Mouse (Mus musculus) thymus, adult 2 months (tissue): ENCODE results near the gene Cacna1d. TPM values are rescaled to one million over a fixed set of nuclear protein-coding genes. Genes with fewer than 3 reads are reported as not detected.

Experiments used
- DNase-seq: peaks from one replicate; pipeline ENCODE4 v3.0.0; 2021
- H3K27ac ChIP-seq: fragments of 200-500 bp; 2 replicates; pipeline ENCODE4 v1.5.1; 2012; ENCODE audit warnings: low read length, control low read depth; ENCODE audit not compliant: control insufficient read depth, insufficient read depth
- H3K27me3 ChIP-seq: fragments of 200-500 bp; 2 replicates; pipeline ENCODE4 v1.6.1; 2012; ENCODE audit warnings: mild to moderate bottlenecking, low read length, moderate library complexity, mixed read lengths; ENCODE audit not compliant: control insufficient read depth, insufficient read depth
- H3K36me3 ChIP-seq: fragments of 200-500 bp; 2 replicates; pipeline ENCODE4 v1.6.1; 2012; ENCODE audit warnings: mild to moderate bottlenecking, low read length, moderate library complexity; ENCODE audit not compliant: control insufficient read depth, insufficient read depth
- H3K4me1 ChIP-seq: fragments of 200-500 bp; replicated peaks from 2 replicates; pipeline ENCODE4 v1.6.1; 2012; ENCODE audit warnings: low read length; ENCODE audit not compliant: control insufficient read depth, insufficient read depth
- H3K4me3 ChIP-seq: fragments of 200-500 bp; 2 replicates; pipeline ENCODE4 v1.5.1; 2012; ENCODE audit warnings: mild to moderate bottlenecking, low read length, control low read depth, moderate library complexity; ENCODE audit not compliant: control insufficient read depth, insufficient read depth
- CTCF ChIP-seq: fragments of 200-500 bp; IDR thresholded peaks from 2 replicates; pipeline ENCODE4 v1.5.1; 2012; ENCODE audit warnings: mild to moderate bottlenecking, control low read depth, low read length, moderate library complexity, borderline replicate concordance; ENCODE audit not compliant: control insufficient read depth, poor library complexity, insufficient read depth; ENCODE audit errors: extremely low read depth
- POLR2A ChIP-seq: fragments of 200-500 bp; IDR thresholded peaks from 2 replicates; pipeline ENCODE4 v1.6.1; 2012; ENCODE audit warnings: mild to moderate bottlenecking, low read length, control low read depth, moderate library complexity; ENCODE audit not compliant: control insufficient read depth, poor library complexity, insufficient read depth; ENCODE audit errors: extremely low read depth
- WGBS: fragments of 180-500 bp; shearing (Covaris S2); methylation state at CpG from one replicate; pipeline ENCODE4 v1.1.7; 2018; 5-methylcytosine and 5-hydroxymethylcytosine counted together
- polyA plus RNA-seq: library from polyadenylated mRNA; depleted of rRNA; stranded (reverse); fragments of >200 nt; gene quantifications from 2 replicates; pipeline ENCODE4 v1.2.3, GENCODE M21; 2012

The Cacna1d gene
- polyA plus RNA-seq, 1 experiment = 2.2 TPM

- H3K4me1 ChIP-seq = peaks cover 35% of the 10 kb centered on the region
- no peak for TF ChIP-seq CTCF
- TF ChIP-seq POLR2A = no peak
- no peaks in the 10 kb centered on the region for H3K27me3 ChIP-seq
- no peak overlapping the region for H3K4me3 ChIP-seq
- DNase-seq = no peak
- H3K27ac ChIP-seq = peak overlapping the region; percentile 84
- H3K36me3 ChIP-seq = no peaks in the 10 kb centered on the region
- 53% methylated on average over 12 of the region's 12 CpGs for WGBS
Measured at GRCm38 (mm10) chr14:30172821-30173755, 318.2 kb downstream of the Cacna1d start.

GRCm38 (mm10) chr14:30171593-30171992 is 319.7 kb downstream of the Cacna1d start:
- H3K4me3 ChIP-seq = no peak overlapping the region
- 78% methylated on average over 6 of the region's 6 CpGs for WGBS
- peaks cover 35% of the 10 kb centered on the region for H3K4me1 ChIP-seq
- no peaks in the 10 kb centered on the region for H3K27me3 ChIP-seq
- no peak for DNase-seq
- no peaks in the 10 kb centered on the region for H3K36me3 ChIP-seq
- TF ChIP-seq CTCF (no peak), POLR2A (no peak)
- no peak overlapping the region for H3K27ac ChIP-seq

GRCm38 (mm10) chr14:30171008-30171407 is 320.2 kb downstream of the Cacna1d start:
- no peaks in the 10 kb centered on the region for H3K27me3 ChIP-seq
- no peak overlapping the region for H3K4me3 ChIP-seq
- H3K4me1 ChIP-seq = peaks cover 35% of the 10 kb centered on the region
- H3K27ac ChIP-seq = no peak overlapping the region
- no peak for DNase-seq
- H3K36me3 ChIP-seq = no peaks in the 10 kb centered on the region
- 91% methylated on average over 6 of the region's 6 CpGs for WGBS
- no peak for TF ChIP-seq CTCF
- TF ChIP-seq POLR2A = no peak

GRCm38 (mm10) chr14:30169455-30169854 is 321.8 kb downstream of the Cacna1d start:
- no peak overlapping the region for H3K27ac ChIP-seq
- H3K4me1 ChIP-seq = peaks cover 33% of the 10 kb centered on the region
- no peaks in the 10 kb centered on the region for H3K27me3 ChIP-seq
- DNase-seq = no peak
- no peak for TF ChIP-seq POLR2A
- no peak for TF ChIP-seq CTCF
- H3K4me3 ChIP-seq = no peak overlapping the region
- WGBS = 42% methylated on average over 5 of the region's 5 CpGs
- H3K36me3 ChIP-seq = no peaks in the 10 kb centered on the region

- DNase-seq = no peak
- Histone ChIP-seq H3K27ac (no peak overlapping the region), H3K4me1 (peaks cover 28% of the 10 kb centered on the region), H3K4me3 (no peak overlapping the region), H3K36me3 (no peaks in the 10 kb centered on the region), H3K27me3 (no peaks in the 10 kb centered on the region)
- 66% methylated on average over 3 of the region's 3 CpGs for WGBS
- TF ChIP-seq CTCF (no peak), POLR2A (no peak)
Measured at GRCm38 (mm10) chr14:30168902-30169301, 322.4 kb downstream of the Cacna1d start.

GRCm38 (mm10) chr14:30168387-30168786 is 322.9 kb downstream of the Cacna1d start:
- TF ChIP-seq POLR2A (no peak), CTCF (no peak)
- H3K27ac ChIP-seq = no peak overlapping the region
- H3K4me1 ChIP-seq = peaks cover 23% of the 10 kb centered on the region
- WGBS = 77% methylated on average over 3 of the region's 3 CpGs
- H3K27me3 ChIP-seq = no peaks in the 10 kb centered on the region
- H3K36me3 ChIP-seq = no peaks in the 10 kb centered on the region
- H3K4me3 ChIP-seq = no peak overlapping the region
- DNase-seq = no peak
